Mouse (Mus musculus) liver, embryonic 12.5 days (tissue): ENCODE measurements around the gene Themis2. TPM values are rescaled to one million over a fixed set of nuclear protein-coding genes. Genes with fewer than 3 reads are reported as not detected.
"Not testable (repeated sequence)": the region's sequence is repeated elsewhere in the genome, so short reads cannot be mapped to it uniquely, and the experiment has no call there.

Experiments used
- ATAC-seq: fragments of 200-750 bp; cut with Nextera tagmentation; 2 replicates; pipeline ENCODE4 v1.8.0; 2017; ENCODE audit warnings: moderate number of reproducible peaks, mild to moderate bottlenecking, moderate library complexity
- H3K27ac ChIP-seq: fragments of 300-500 bp; sonication (generic); 2 replicates; pipeline ENCODE4 v1.5.1; 2016; ENCODE audit warnings: mild to moderate bottlenecking
- H3K27me3 ChIP-seq: fragments of 300-500 bp; sonication (generic); replicated peaks from 2 replicates; pipeline ENCODE4 v1.6.1; 2016; ENCODE audit warnings: mild to moderate bottlenecking, moderate library complexity
- H3K36me3 ChIP-seq: fragments of 300-500 bp; sonication (generic); 2 replicates; pipeline ENCODE4 v1.6.1; 2016; ENCODE audit warnings: mild to moderate bottlenecking, moderate library complexity
- H3K4me1 ChIP-seq: fragments of 300-500 bp; sonication (generic); 2 replicates; pipeline ENCODE4 v1.6.1; 2016
- H3K4me2 ChIP-seq: fragments of 300-500 bp; sonication (generic); 2 replicates; pipeline ENCODE4 v1.6.1; 2016; ENCODE audit warnings: mild to moderate bottlenecking, moderate library complexity
- H3K4me3 ChIP-seq: fragments of 300-500 bp; sonication (generic); 2 replicates; pipeline ENCODE4 v1.5.1; 2016; ENCODE audit warnings: mild to moderate bottlenecking, moderate library complexity
- H3K9ac ChIP-seq: fragments of 300-500 bp; sonication (generic); 2 replicates; pipeline ENCODE4 v1.6.1; 2016; ENCODE audit warnings: mild to moderate bottlenecking, moderate library complexity
- H3K9me3 ChIP-seq: fragments of 300-500 bp; sonication (generic); replicated peaks from 2 replicates; pipeline ENCODE4 v1.6.1; 2016; ENCODE audit warnings: mild to moderate bottlenecking, moderate library complexity
- WGBS: fragments of 180-500 bp; shearing (Covaris S2); methylation state at CpG from one replicate; pipeline ENCODE4 v1.1.7; 2016; ENCODE audit not compliant: insufficient replicate concordance; 5-methylcytosine and 5-hydroxymethylcytosine counted together
- polyA plus RNA-seq: library from polyadenylated mRNA; unstranded; fragments of >200 nt; fragmentation: Nextera tagmentation; extraction: Ambion mirVana; gene quantifications from 2 replicates; pipeline ENCODE4 v1.2.1, GENCODE M21; 2016

Gene Themis2
- polyA plus RNA-seq, 1 experiment from 2014 or later = 2.3 TPM

DNA sequence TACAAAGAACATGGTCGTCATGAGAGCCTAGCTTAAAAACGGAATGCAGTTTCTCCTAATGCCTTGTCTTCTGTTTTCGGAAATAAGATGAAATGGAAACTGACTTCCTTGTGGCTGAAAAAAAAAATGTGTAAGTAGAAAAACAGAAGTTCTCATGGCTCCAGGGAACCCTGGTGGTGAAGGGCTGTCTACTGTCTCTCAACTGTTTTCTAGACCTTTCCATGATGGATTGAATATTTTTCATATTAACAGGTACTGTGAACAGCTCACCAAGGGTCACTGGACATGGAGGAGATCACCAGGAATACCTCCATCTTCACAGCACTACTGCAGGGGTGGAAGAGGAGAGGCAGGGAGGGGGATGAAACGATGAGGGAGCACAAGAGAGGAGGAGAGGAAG lies 1.8 kb upstream of the Themis2 start:
- no peak for ATAC-seq
- H3K27me3 ChIP-seq = peaks cover 38% of the 10 kb centered on the region
- H3K4me3 ChIP-seq = no peak overlapping the region
- no peaks in the 10 kb centered on the region for H3K9me3 ChIP-seq
- H3K4me1 ChIP-seq = peaks cover 46% of the 10 kb centered on the region
- no peaks in the 10 kb centered on the region for H3K36me3 ChIP-seq
- H3K9ac ChIP-seq = no peak overlapping the region
- no peak overlapping the region for H3K27ac ChIP-seq
- WGBS = 44% methylated on average over 4 of the region's 4 CpGs
- H3K4me2 ChIP-seq = no peak overlapping the region

DNA sequence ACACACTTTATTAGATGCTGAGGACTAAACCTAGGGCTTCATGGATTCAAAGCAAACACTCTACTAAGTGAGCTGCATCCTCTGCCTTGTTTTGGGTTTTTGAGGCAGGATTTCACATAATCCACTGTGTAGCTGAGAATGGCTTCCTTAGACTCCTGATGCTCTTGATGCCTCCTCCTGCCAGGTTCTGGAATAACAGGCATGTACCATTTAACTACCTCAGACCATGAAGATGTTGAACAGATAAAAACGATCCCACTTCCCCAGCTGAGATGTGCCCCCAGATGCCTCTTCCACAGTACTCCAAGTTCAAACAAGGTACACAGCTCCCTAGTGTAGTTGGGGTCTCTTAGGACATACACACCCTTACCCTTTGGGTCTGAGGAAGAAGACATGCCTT lies 1.3 kb upstream of the Themis2 start:
- Histone ChIP-seq H3K27ac (no peak overlapping the region), H3K9ac (no peak overlapping the region), H3K27me3 (peaks cover 43% of the 10 kb centered on the region), H3K4me3 (no peak overlapping the region), H3K9me3 (no peaks in the 10 kb centered on the region), H3K4me1 (peaks cover 41% of the 10 kb centered on the region), H3K36me3 (no peaks in the 10 kb centered on the region), H3K4me2 (no peak overlapping the region)
- 57% methylated on average over 1 of the region's 1 CpGs for WGBS
- ATAC-seq = no peak

DNA sequence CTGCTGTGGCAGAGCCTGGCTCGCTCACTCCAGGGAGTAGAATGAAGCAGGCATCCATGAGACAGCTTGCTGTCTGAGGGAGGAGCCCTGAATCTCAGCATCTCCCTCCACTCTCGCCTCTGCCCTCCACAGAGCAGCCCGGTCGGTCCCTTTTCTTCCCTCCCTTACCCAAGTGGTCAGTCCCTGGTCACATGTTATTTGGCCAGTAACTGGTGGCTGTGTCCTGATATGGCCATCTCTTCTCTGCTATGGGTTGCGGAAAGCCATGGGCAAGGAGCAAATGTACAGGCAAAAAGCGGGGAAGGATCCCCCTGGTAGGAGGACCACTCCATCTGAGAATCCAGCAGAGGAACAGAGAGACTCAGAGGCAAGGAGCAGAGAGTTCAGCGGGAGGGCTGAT lies 1.0 kb downstream of the Themis2 start:
- Histone ChIP-seq H3K4me3 (peak overlapping the region; percentile 52; the same call in 1 of the 2 replicates), H3K9ac (no peak overlapping the region), H3K27me3 (peaks cover 43% of the 10 kb centered on the region), H3K4me1 (peaks cover 23% of the 10 kb centered on the region), H3K36me3 (no peaks in the 10 kb centered on the region), H3K27ac (no peak overlapping the region), H3K9me3 (no peaks in the 10 kb centered on the region), H3K4me2 (peak overlapping the region; percentile 76)
- ATAC-seq = no peak
- WGBS = 62% methylated on average over 7 of the region's 7 CpGs

DNA sequence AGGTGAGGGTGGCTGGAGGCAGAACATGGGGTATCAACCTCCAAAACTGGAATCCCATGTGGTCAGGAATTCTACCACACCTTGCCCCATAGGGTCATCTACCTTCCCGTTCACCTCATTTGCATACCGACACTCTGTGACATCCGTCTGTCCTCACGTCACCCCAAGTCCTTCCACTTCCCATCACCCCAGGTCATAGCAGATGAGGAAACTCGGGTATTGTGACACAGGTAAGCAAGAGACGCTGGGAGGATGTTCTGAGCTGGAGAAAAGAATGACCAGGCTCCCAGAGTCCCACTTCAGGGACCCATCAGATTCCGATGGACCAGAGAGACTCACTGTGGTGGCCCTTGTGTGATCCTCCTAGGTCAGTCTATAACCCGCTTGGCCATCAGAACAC lies 1.4 kb downstream of the Themis2 start:
- Histone ChIP-seq H3K27ac (no peak overlapping the region), H3K9ac (no peak overlapping the region), H3K36me3 (no peaks in the 10 kb centered on the region), H3K27me3 (peaks cover 43% of the 10 kb centered on the region), H3K9me3 (no peaks in the 10 kb centered on the region), H3K4me3 (0 out of 2 replicates have a peak overlapping the region, but pooled peaks have one; percentile 52), H3K4me1 (peaks cover 23% of the 10 kb centered on the region), H3K4me2 (peak overlapping the region; percentile 76)
- WGBS = 58% methylated on average over 8 of the region's 8 CpGs
- no peak for ATAC-seq

DNA sequence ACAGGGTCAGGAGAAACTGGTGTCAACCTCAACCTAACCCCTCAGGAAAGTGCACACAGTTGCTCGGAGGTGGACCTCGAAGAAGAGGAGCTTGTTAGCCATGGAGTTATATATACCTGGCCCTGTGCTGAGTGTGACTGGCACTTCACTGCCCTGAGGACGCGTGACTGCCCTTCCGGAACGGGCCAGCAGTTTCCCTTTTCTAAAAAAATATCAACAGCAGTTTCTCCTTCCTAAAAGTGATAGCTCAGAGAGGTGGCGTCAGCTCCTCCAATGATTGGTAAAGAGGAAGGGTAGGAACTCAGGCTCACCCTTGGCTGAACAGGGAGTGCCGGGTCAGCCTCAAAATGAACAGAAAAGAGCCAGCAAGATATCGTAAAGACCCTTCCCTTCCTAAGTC lies 2.2 kb downstream of the Themis2 start:
- Histone ChIP-seq H3K36me3 (no peaks in the 10 kb centered on the region), H3K9ac (no peak overlapping the region), H3K4me3 (no peak overlapping the region), H3K4me1 (peaks cover 23% of the 10 kb centered on the region), H3K27ac (no peak overlapping the region), H3K4me2 (0 out of 2 replicates have a peak overlapping the region, but pooled peaks have one; percentile 8), H3K9me3 (no peaks in the 10 kb centered on the region), H3K27me3 (peaks cover 43% of the 10 kb centered on the region)
- WGBS = 23% methylated on average over 9 of the region's 9 CpGs
- ATAC-seq = no peak

DNA sequence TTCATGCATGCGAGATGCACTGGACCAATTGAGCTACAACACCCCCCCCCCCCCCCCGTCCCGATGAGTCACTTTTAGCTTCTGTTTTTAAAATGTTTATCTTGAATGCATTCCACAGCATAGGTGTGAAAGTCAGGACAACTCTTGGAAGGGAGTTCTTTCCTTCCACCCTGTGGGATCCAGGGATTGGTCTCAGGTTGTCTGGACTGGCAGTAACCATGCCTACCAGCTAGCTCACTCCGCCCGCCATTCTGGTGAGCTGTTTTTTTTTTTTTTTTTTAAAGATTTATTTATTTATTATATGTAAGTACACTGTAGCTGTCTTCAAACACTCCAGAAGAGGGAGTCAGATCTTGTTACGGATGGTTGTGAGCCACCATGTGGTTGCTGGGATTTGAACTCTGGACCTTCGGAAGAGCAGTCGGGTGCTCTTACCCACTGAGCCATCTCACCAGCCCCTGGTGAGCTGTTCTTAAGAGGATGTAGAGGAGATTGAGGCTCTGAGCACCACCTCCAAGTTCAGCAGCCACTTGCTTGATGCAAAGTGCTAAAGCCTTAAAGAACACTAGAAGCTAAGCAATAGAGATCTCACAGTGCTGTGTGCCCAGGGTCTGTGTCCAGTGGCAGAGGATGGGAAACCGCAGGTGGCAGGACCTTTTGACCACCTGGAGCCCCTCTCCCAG lies 2.7 kb downstream of the Themis2 start:
- H3K36me3 ChIP-seq, H3K4me3 ChIP-seq, H3K9me3 ChIP-seq, H3K9ac ChIP-seq, ATAC-seq, H3K27ac ChIP-seq, H3K4me2 ChIP-seq: not testable (repeated sequence)
- peaks cover 43% of the 10 kb centered on the region for H3K27me3 ChIP-seq
- peaks cover 23% of the 10 kb centered on the region for H3K4me1 ChIP-seq
- 73% methylated on average over 8 of the region's 9 CpGs for whole genome bisulfite sequencing

DNA sequence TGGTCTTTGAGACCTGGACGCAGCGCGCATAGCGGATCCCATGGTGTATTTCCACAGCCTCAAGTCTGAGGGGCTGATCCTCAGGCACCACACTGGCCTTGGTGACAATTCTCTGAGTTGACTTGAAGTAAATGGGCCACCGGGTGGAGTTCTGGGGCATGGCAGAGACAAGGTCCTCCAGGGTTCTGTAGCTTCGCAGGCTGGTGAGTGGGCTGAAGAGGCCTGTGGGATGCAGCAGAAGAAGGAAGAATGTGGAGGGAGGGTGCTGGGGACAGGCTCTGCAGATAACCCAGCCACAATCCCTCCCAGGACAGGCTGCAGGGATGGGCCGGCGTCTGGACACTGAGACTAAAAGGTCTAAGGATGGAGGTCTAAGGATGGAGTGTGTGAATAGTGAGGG lies 6.5 kb downstream of the Themis2 start:
- Histone ChIP-seq H3K27me3 (peaks cover 18% of the 10 kb centered on the region), H3K27ac (no peak overlapping the region), H3K4me1 (0 out of 2 replicates have a peak, but pooled peaks cover 5% of the 10 kb centered on the region), H3K36me3 (no peaks in the 10 kb centered on the region), H3K4me2 (no peak overlapping the region), H3K9me3 (no peaks in the 10 kb centered on the region), H3K9ac (no peak overlapping the region), H3K4me3 (no peak overlapping the region)
- no peak for ATAC-seq
- 82% methylated on average over 8 of the region's 8 CpGs for WGBS

DNA sequence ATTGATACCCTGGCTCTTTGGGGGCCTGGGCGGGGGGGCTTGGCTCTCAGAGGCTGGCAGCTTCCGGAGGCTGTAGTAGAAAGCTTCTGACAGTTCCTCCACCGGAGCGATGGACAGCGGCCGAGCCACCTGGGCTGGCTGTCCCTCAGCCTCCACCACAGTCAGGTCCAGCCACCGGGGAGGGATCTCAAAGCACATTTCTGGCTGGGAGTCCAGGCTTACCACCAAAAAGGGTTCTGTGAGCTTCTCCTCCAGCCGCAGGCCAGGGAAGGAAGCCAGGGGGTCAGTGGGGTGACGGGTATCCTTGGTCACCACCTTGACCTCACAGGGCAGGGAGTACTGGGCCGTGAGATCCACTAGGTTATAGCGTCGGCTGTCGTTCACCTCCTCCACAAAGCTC lies 11.0 kb downstream of the Themis2 start:
- H3K36me3 ChIP-seq = peaks cover 5% of the 10 kb centered on the region
- ATAC-seq = no peak
- WGBS = 87% methylated on average over 13 of the region's 13 CpGs

DNA sequence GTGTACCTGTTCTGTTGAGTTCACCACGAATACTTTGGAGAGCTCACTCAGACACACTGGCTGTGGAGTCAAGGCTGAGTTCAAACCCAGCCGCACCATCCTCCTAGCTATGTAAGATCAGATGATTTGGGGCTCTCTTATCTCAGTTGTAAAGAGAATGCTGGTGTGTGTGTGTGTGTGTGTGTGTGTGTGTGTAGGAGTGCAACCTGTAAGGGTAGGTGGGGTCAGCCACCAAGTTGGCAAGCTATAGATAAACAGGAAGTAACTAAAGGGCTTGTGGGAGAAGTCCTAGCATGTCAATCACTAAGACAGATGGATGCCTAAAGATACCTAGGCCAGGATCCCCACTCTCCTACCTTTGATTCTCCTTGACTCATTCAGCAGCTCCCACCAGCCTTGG lies 12.5 kb downstream of the Themis2 start:
- Histone ChIP-seq H3K27ac (no peak overlapping the region), H3K4me2 (no peak overlapping the region), H3K36me3 (peaks cover 20% of the 10 kb centered on the region), H3K9me3 (no peaks in the 10 kb centered on the region), H3K4me1 (peaks cover 17% of the 10 kb centered on the region), H3K4me3 (no peak overlapping the region), H3K27me3 (no peaks in the 10 kb centered on the region), H3K9ac (no peak overlapping the region)
- no peak for ATAC-seq
- WGBS = 52% methylated on average over 2 of the region's 2 CpGs

More for the DNA sequence above, 11.0 kb downstream of the Themis2 start:
- peaks cover 17% of the 10 kb centered on the region for H3K4me1 ChIP-seq
- no peak overlapping the region for H3K4me3 ChIP-seq
- H3K27ac ChIP-seq = no peak overlapping the region
- H3K9me3 ChIP-seq = no peaks in the 10 kb centered on the region
- no peaks in the 10 kb centered on the region for H3K27me3 ChIP-seq
- no peak overlapping the region for H3K9ac ChIP-seq
- H3K4me2 ChIP-seq = no peak overlapping the region

DNA sequence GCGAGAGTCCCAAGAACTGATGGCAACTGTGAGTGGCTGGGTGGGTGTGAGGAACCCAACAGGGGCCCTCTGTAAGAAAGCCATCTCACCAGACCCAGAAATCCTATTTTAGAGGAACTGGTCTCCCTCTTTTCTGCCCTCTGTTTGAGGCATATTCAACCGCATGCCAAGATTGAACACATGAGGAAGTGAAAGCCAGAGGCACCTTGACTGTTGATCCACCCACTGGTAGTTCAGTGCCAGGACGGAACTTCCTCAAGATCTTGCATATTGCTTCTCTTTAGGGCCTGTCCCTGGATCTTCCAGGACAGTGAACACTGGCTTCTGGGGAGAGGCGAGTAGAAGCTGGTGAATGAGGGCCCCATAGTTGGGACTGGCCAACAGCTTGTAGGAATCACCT lies 15.9 kb downstream of the Themis2 start:
- peaks cover 17% of the 10 kb centered on the region for H3K4me1 ChIP-seq
- no peaks in the 10 kb centered on the region for H3K9me3 ChIP-seq
- peaks cover 55% of the 10 kb centered on the region for H3K36me3 ChIP-seq
- no peak for ATAC-seq
- H3K9ac ChIP-seq = no peak overlapping the region
- 72% methylated on average over 4 of the region's 4 CpGs for WGBS
- no peaks in the 10 kb centered on the region for H3K27me3 ChIP-seq
- H3K4me2 ChIP-seq = no peak overlapping the region
- H3K4me3 ChIP-seq = no peak overlapping the region
- H3K27ac ChIP-seq = peak overlapping the region; percentile 49; the same call in 1 of the 2 replicates

DNA sequence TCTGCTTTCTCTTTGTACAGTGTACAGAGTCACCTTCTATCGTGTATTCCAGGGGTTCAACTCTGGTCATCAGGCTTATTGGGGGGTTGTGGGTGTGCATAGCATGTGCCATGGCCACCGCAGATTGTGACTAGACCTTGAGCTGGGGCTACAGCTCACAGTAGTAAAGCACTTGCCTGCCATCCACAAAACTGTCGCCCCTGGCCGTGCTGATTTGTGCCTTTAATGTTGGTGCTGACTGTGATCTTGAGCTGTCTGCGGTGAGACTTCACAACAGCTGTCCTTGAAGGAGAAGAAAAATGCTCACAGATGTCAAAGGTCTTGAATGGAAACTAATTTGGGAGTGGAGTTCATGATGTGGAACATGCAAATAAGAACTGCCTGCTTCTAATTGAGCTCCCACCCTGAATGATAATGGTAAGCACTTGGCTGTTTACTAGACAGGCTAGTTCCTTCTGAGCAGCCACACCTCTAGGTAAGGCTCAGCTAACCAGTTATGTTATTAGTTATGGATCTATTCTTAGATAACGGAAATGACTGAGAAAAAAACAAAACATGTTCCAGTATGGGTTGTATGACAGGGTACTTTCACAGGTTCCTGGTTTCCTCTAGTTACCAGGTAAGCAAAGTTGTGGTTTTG lies 17.5 kb downstream of the Themis2 start:
- Histone ChIP-seq H3K4me2 (no peak overlapping the region), H3K9ac (no peak overlapping the region), H3K27ac (no peak overlapping the region), H3K36me3 (peaks cover 71% of the 10 kb centered on the region), H3K4me3 (no peak overlapping the region), H3K27me3 (no peaks in the 10 kb centered on the region), H3K4me1 (peaks cover 9% of the 10 kb centered on the region), H3K9me3 (no peaks in the 10 kb centered on the region)
- WGBS = 90% methylated on average over 6 of the region's 6 CpGs
- ATAC-seq = no peak

DNA sequence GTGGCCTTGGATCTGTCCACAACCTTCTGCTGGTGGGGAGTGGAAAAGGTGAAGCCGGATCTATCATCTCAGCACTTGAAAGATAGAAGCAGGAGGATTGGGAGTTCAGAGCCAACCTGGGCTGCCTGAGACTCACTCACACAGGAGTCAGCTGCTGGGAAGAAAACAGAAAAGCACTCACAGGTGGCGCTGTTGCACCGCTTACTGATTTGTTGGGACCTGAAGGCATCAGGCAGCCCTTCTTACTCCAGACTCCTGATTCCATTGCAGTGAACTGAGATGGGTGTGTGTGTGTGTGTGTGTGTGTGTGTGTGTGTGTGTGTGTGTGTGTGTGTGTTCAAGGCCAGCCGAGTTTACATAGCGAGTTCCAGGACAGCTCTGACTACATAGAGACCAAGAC lies 19.4 kb downstream of the Themis2 start:
- Histone ChIP-seq H3K4me2 (no peak overlapping the region), H3K9ac (no peak overlapping the region), H3K4me3 (no peak overlapping the region), H3K27ac (no peak overlapping the region), H3K9me3 (no peaks in the 10 kb centered on the region), H3K36me3 (peaks cover 90% of the 10 kb centered on the region), H3K27me3 (no peaks in the 10 kb centered on the region), H3K4me1 (no peaks in the 10 kb centered on the region)
- 83% methylated on average over 5 of the region's 5 CpGs for WGBS
- no peak for ATAC-seq
